Mouse (Mus musculus) hindbrain, embryonic 11.5 days (tissue): Measurements from ENCODE around the gene Ccdc146. TPM values are rescaled to one million over a fixed set of nuclear protein-coding genes. Genes with fewer than 3 reads are reported as not detected.

Experiments
- ATAC-seq: fragments of 200-750 bp; cut with Nextera tagmentation; 2 replicates; pipeline ENCODE4 v1.8.0; 2017; ENCODE audit warnings: mild to moderate bottlenecking, moderate TSS enrichment, moderate library complexity; ENCODE audit not compliant: low FRiP score
- DNase-seq: peaks from one replicate; pipeline ENCODE4 v3.0.0-alpha.2; 2015; ENCODE audit warnings: low spot score
- H3K27ac ChIP-seq: fragments of 300-500 bp; sonication (generic); 2 replicates; pipeline ENCODE4 v1.5.1; 2014; ENCODE audit warnings: mild to moderate bottlenecking, low read depth, low read length
- H3K27me3 ChIP-seq: fragments of 300-500 bp; sonication (generic); 2 replicates; pipeline ENCODE4 v1.6.1; 2014; ENCODE audit warnings: mild to moderate bottlenecking, low read length, moderate library complexity, mixed read lengths; ENCODE audit not compliant: control insufficient read depth, insufficient read depth
- H3K36me3 ChIP-seq: fragments of 300-500 bp; sonication (generic); 2 replicates; pipeline ENCODE4 v1.6.1; 2014; ENCODE audit warnings: mild to moderate bottlenecking, low read length, moderate library complexity, mixed read lengths; ENCODE audit not compliant: control insufficient read depth, insufficient read depth
- H3K4me1 ChIP-seq: fragments of 300-500 bp; sonication (generic); replicated peaks from 2 replicates; pipeline ENCODE4 v1.6.1; 2014; ENCODE audit warnings: low read length, mixed read lengths; ENCODE audit not compliant: control insufficient read depth, insufficient read depth
- H3K4me2 ChIP-seq: fragments of 300-500 bp; sonication (generic); replicated peaks from 2 replicates; pipeline ENCODE4 v1.6.1; 2014; ENCODE audit warnings: mild to moderate bottlenecking, low read depth, low read length
- H3K4me3 ChIP-seq: fragments of 300-500 bp; sonication (generic); 2 replicates; pipeline ENCODE4 v1.5.1; 2014; ENCODE audit warnings: low read depth, low read length
- H3K9ac ChIP-seq: fragments of 300-500 bp; sonication (generic); 2 replicates; pipeline ENCODE4 v1.6.1; 2014; ENCODE audit warnings: low read depth, low read length
- H3K9me3 ChIP-seq: fragments of 300-500 bp; sonication (generic); 2 replicates; pipeline ENCODE4 v1.6.1; 2016; ENCODE audit warnings: low read length; ENCODE audit not compliant: control insufficient read depth
- WGBS: fragments of 180-500 bp; shearing (Covaris S2); extraction: QIAGEN DNeasy Blood & Tissue Kit; methylation state at CpG from one replicate; pipeline ENCODE4 v1.1.7; 2014; 5-methylcytosine and 5-hydroxymethylcytosine counted together
- polyA plus RNA-seq: library from polyadenylated mRNA; unstranded; fragments of >200 nt; fragmentation: Nextera tagmentation; extraction: Ambion mirVana; gene quantifications from 2 replicates; pipeline ENCODE4 v1.2.1, GENCODE M21; 2014

The Ccdc146 gene
- polyA plus RNA-seq, result 0.88 and 1.5 TPM in 2 replicates

GRCm38 (mm10) chr5:21424614-21425602 lies at the start of gene Ccdc146, which contains the start of gene Fam185a:
Gene Ccdc146 (minus strand): TSS chr5:21424677.
Gene Fam185a (plus strand): TSS chr5:21424958.
- no peaks in the 10 kb centered on the region for H3K27me3 ChIP-seq
- peak; percentile 100 for ATAC-seq
- no peaks in the 10 kb centered on the region for H3K4me1 ChIP-seq
- peak within 1 kb of the TSS; percentile 81 for H3K4me3 ChIP-seq
- no peak within 1 kb of the TSS for H3K27ac ChIP-seq
- H3K9ac ChIP-seq, result peak within 1 kb of the TSS; percentile 61
- H3K4me2 ChIP-seq, result peak within 1 kb of the TSS; percentile 90
- no peaks in the 10 kb centered on the region for H3K36me3 ChIP-seq
- under 1% methylated on average over 68 of the region's 68 CpGs for WGBS
- peak; percentile 93 for DNase-seq
- H3K9me3 ChIP-seq, result no peaks in the 10 kb centered on the region

GRCm38 (mm10) chr5:21468100-21468499 lies 43.6 kb upstream of the Ccdc146 start:
- no peak for ATAC-seq
- H3K27me3 ChIP-seq, result no peaks in the 10 kb centered on the region
- H3K9ac ChIP-seq, result no peak overlapping the region
- H3K4me2 ChIP-seq, result no peak overlapping the region
- H3K27ac ChIP-seq, result no peak overlapping the region
- H3K4me3 ChIP-seq, result no peak overlapping the region
- H3K36me3 ChIP-seq, result no peaks in the 10 kb centered on the region
- H3K4me1 ChIP-seq, result no peaks in the 10 kb centered on the region
- WGBS, result 92% methylated on average over 12 of the region's 12 CpGs
- no peak for DNase-seq
- H3K9me3 ChIP-seq, result no peaks in the 10 kb centered on the region

GRCm38 (mm10) chr5:21467387-21467786 lies 42.9 kb upstream of the Ccdc146 start:
- H3K4me1 ChIP-seq, result no peaks in the 10 kb centered on the region
- no peak for DNase-seq
- H3K27me3 ChIP-seq, result no peaks in the 10 kb centered on the region
- H3K27ac ChIP-seq, result no peak overlapping the region
- H3K9ac ChIP-seq, result no peak overlapping the region
- no peaks in the 10 kb centered on the region for H3K9me3 ChIP-seq
- no peak overlapping the region for H3K4me3 ChIP-seq
- no peaks in the 10 kb centered on the region for H3K36me3 ChIP-seq
- H3K4me2 ChIP-seq, result no peak overlapping the region
- 66% methylated on average over 7 of the region's 7 CpGs for WGBS
- no peak for ATAC-seq

- DNase-seq, result no peak
- Histone ChIP-seq H3K36me3 (no peaks in the 10 kb centered on the region), H3K27me3 (no peaks in the 10 kb centered on the region), H3K4me3 (no peak overlapping the region), H3K27ac (no peak overlapping the region), H3K9me3 (no peaks in the 10 kb centered on the region), H3K4me2 (no peak overlapping the region), H3K4me1 (no peaks in the 10 kb centered on the region), H3K9ac (no peak overlapping the region)
- 83% methylated on average over 8 of the region's 8 CpGs for WGBS
- ATAC-seq, result no peak
Measured at GRCm38 (mm10) chr5:21440833-21441530, 16.5 kb upstream of the Ccdc146 start.

DNA sequence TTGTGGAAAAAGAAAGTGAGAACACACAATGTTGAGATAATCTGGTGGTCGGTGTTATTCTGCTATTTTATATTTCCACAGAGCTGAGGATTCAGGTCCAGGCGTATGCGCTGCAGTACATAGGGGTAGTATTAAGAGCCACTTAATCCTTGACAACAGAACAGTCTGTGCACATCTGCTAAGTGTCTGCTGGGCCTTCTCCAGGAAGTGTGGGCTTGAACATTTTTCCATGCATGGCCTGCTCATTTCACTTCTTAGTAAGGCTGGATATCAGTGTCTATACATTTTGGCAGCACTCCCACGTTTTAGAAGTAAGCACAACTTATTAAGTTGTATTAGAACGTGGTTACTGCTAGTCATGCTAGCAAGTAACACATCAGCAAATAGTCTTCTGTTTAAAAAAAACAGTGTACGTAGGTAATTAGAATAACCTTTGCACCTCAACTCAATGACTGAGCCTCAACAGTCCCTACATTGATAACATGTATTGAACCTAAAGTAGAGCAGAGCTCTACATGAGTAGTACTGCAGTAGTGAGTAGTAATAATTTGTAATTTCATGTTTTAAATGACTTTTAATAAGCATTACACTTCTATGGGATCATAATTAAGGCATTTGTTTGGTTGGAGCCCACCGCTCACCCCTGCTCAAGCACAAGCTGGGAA lies 15.1 kb upstream of the Ccdc146 start:
- WGBS, result 94% methylated on average over 7 of the region's 7 CpGs
- no peaks in the 10 kb centered on the region for H3K9me3 ChIP-seq
- no peak overlapping the region for H3K27ac ChIP-seq
- DNase-seq (no peak), ATAC-seq (no peak)
- H3K4me2 ChIP-seq, result no peak overlapping the region
- H3K9ac ChIP-seq, result no peak overlapping the region
- no peaks in the 10 kb centered on the region for H3K27me3 ChIP-seq
- no peak overlapping the region for H3K4me3 ChIP-seq
- no peaks in the 10 kb centered on the region for H3K4me1 ChIP-seq
- H3K36me3 ChIP-seq, result no peaks in the 10 kb centered on the region

- WGBS, result 94% methylated on average over 9 of the region's 9 CpGs
- Histone ChIP-seq H3K9me3 (no peaks in the 10 kb centered on the region), H3K36me3 (no peaks in the 10 kb centered on the region), H3K27me3 (no peaks in the 10 kb centered on the region), H3K27ac (no peak overlapping the region), H3K4me3 (no peak overlapping the region), H3K4me2 (no peak overlapping the region), H3K4me1 (no peaks in the 10 kb centered on the region), H3K9ac (no peak overlapping the region)
- DNase-seq (no peak), ATAC-seq (no peak)
Measured at GRCm38 (mm10) chr5:21438428-21438827, 14.0 kb upstream of the Ccdc146 start.

DNA sequence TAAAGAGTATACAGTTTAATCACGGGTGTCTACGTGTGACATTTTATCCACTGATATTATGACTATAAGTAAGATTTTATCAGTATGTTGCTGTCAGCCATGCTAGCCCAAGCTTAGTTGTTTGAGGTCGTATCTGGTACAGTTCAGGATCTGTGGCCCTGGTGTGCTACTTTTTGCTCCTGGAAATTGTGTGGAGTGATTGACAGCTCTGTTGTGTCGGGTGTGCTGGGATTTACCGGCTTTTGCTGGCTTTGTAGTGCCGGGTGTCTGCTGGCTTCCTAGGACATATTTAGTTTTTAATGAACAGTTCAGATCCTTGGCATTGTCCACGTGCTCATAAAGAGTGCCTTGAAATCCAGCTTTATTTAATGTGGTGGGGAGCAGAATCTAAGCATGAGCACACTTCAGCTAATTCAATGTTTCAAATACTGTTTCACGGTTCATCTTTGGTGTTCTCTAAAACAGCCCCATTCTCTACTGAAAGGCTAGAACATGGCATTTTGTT lies 12.0 kb upstream of the Ccdc146 start:
- Histone ChIP-seq H3K4me3 (no peak overlapping the region), H3K36me3 (no peaks in the 10 kb centered on the region), H3K9ac (no peak overlapping the region), H3K4me2 (no peak overlapping the region), H3K9me3 (no peaks in the 10 kb centered on the region), H3K4me1 (no peaks in the 10 kb centered on the region), H3K27ac (no peak overlapping the region), H3K27me3 (no peaks in the 10 kb centered on the region)
- 61% methylated on average over 8 of the region's 8 CpGs for WGBS
- ATAC-seq (no peak), DNase-seq (no peak)

- DNase-seq (peak; percentile 31), ATAC-seq (no peak)
- Histone ChIP-seq H3K9me3 (no peaks in the 10 kb centered on the region), H3K4me1 (no peaks in the 10 kb centered on the region), H3K36me3 (no peaks in the 10 kb centered on the region), H3K4me3 (no peak overlapping the region), H3K4me2 (no peak overlapping the region), H3K27ac (no peak overlapping the region), H3K27me3 (no peaks in the 10 kb centered on the region), H3K9ac (no peak overlapping the region)
- WGBS, result 81% methylated on average over 11 of the region's 11 CpGs
Measured at GRCm38 (mm10) chr5:21434148-21434929, 9.9 kb upstream of the Ccdc146 start.
